Mouse (Mus musculus) midbrain, postnatal 0 days (tissue): ENCODE measurements around the gene Arrdc2. TPM values are rescaled to one million over a fixed set of nuclear protein-coding genes. Genes with fewer than 3 reads are reported as not detected.
A peak's percentile ranks its signal among the peaks of the same experiment; 100 is the strongest.

Experiments used
- ATAC-seq: fragments of 200-750 bp; cut with Nextera tagmentation; 2 replicates; pipeline ENCODE4 v1.8.0; 2017; ENCODE audit warnings: moderate number of reproducible peaks, mild to moderate bottlenecking, moderate TSS enrichment, moderate library complexity; ENCODE audit not compliant: low FRiP score
- DNase-seq: peaks from one replicate; pipeline ENCODE4 v3.0.0-alpha.2; 2015; ENCODE audit warnings: low spot score
- H3K27ac ChIP-seq: fragments of 300-500 bp; sonication (generic); 2 replicates; pipeline ENCODE4 v1.5.1; 2014; ENCODE audit warnings: low read depth, mild to moderate bottlenecking, low read length, mixed read lengths
- H3K27me3 ChIP-seq: fragments of 300-500 bp; sonication (generic); 2 replicates; pipeline ENCODE4 v1.6.1; 2014; ENCODE audit warnings: low read length, control low read depth, mixed read lengths; ENCODE audit not compliant: insufficient read depth
- H3K36me3 ChIP-seq: fragments of 300-500 bp; sonication (generic); 2 replicates; pipeline ENCODE4 v1.6.1; 2014; ENCODE audit warnings: low read length, control low read depth, mixed read lengths; ENCODE audit not compliant: insufficient read depth
- H3K4me1 ChIP-seq: fragments of 300-500 bp; sonication (generic); 2 replicates; pipeline ENCODE4 v1.6.1; 2014; ENCODE audit warnings: mild to moderate bottlenecking, control low read depth, antibody characterized with exemption, low read length, mixed read lengths; ENCODE audit not compliant: insufficient read depth
- H3K4me2 ChIP-seq: fragments of 300-500 bp; sonication (generic); 2 replicates; pipeline ENCODE4 v1.6.1; 2014; ENCODE audit warnings: low read depth, mild to moderate bottlenecking, low read length, mixed read lengths; ENCODE audit not compliant: poor library complexity, severe bottlenecking
- H3K4me3 ChIP-seq: fragments of 300-500 bp; sonication (generic); 2 replicates; pipeline ENCODE4 v1.5.1; 2014; ENCODE audit warnings: low read depth, mild to moderate bottlenecking, low read length, moderate library complexity
- H3K9ac ChIP-seq: fragments of 300-500 bp; sonication (generic); replicated peaks from 2 replicates; pipeline ENCODE4 v1.6.1; 2014; ENCODE audit warnings: mild to moderate bottlenecking, low read length, moderate library complexity, mixed read lengths; ENCODE audit not compliant: poor library complexity, severe bottlenecking
- H3K9me3 ChIP-seq: fragments of 300-500 bp; sonication (generic); 2 replicates; pipeline ENCODE4 v1.6.1; 2016; ENCODE audit warnings: low read length, control low read depth
- CTCF ChIP-seq: IDR thresholded peaks from 2 replicates; pipeline ENCODE4 v1.5.1; 2016; ENCODE audit warnings: antibody characterized with exemption, mild to moderate bottlenecking
- WGBS: fragments of 180-500 bp; shearing (Covaris S2); extraction: QIAGEN DNeasy Blood & Tissue Kit; methylation state at CpG from one replicate; pipeline ENCODE4 v1.1.7; 2014; 5-methylcytosine and 5-hydroxymethylcytosine counted together
- polyA plus RNA-seq: library from polyadenylated mRNA; unstranded; fragments of >200 nt; fragmentation: Nextera tagmentation; extraction: Ambion mirVana; gene quantifications from 2 replicates; pipeline ENCODE4 v1.2.1, GENCODE M21; 2015
- total RNA-seq: library from RNA; depleted of rRNA; stranded (reverse); fragments of >200 nt; gene quantifications from 2 replicates; pipeline ENCODE4 v1.2.3, GENCODE M21; 2014

Arrdc2 gene
- total and polyA plus RNA-seq, 2 experiments from 2014 or later, result 6.0 to 13.6 TPM

DNA sequence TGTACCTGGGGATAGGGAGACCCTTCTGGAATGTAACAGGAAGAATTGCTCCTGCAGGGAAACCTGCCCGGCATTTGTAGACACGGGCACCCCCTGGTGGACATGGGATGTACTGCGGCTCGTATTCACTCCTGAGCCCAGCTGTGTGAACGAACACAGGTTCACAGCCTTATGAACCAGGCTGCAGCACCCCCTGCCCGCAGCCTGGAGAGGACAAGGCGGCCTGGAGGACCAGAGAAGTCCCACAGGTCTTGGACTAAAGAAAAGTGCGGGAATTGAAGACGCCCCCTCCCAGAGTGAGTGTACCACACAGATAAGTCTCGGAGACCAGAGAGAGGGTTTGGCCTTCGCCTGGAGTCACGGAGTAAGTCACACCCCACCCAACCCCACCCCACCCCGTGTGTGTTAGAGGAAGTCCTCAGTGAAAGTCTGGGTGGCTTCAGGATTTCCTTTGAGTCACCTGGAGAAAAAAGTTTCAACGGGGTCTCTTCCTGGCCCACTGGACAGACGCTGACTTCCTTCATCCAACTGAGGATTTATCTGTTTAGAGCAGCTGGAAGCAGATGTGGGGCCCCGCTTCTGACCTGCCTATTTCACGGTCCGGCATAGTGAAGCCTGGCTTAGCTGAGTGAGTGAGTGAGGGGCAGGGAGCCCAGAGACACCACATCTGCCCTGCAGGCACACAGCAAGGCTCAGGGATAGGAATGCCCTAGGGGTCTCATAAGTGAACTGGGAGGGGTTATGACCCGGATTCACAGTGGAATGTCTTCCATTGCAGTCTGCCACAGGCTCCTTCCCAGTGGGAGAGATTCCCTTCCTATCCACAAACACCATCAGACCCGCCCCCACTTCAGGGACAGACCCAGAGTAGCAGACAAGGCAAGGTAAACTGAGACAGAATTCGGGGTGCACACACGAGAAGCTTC is 1.9 kb upstream of the Arrdc2 start:
- no peak overlapping the region for H3K27ac ChIP-seq
- DNase-seq (peak; percentile 82), ATAC-seq (no peak)
- no peaks in the 10 kb centered on the region for H3K4me1 ChIP-seq
- TF ChIP-seq CTCF, result peak; percentile 97
- no peaks in the 10 kb centered on the region for H3K9me3 ChIP-seq
- WGBS, result 36% methylated on average over 22 of the region's 22 CpGs
- no peak overlapping the region for H3K9ac ChIP-seq
- H3K27me3 ChIP-seq, result no peaks in the 10 kb centered on the region
- H3K36me3 ChIP-seq, result no peaks in the 10 kb centered on the region
- H3K4me2 ChIP-seq, result no peak overlapping the region
- H3K4me3 ChIP-seq, result no peak overlapping the region

DNA sequence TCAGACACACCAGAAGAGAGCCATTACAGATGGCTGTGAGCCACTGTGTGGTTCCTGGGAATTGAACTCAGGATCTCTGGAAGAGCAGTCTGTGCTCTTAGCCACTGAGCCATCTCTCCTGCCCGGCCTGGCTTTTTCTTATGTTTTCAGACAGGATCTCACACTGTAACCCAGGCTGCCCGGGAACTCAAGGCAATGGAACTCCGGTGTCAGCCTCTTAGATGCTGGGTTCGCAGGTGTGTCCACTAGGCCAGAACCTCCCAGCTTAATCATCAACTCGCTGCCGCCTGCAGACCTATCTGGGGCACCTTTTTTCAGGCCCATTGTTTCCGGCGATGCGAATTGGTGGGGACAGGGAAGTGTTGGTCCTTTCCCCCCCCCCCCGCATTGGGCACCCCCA is 1.1 kb upstream of the Arrdc2 start:
- no peak overlapping the region for H3K4me3 ChIP-seq
- H3K4me2 ChIP-seq, result no peak overlapping the region
- H3K4me1 ChIP-seq, result no peaks in the 10 kb centered on the region
- ATAC-seq (no peak), DNase-seq (no peak)
- no peak overlapping the region for H3K27ac ChIP-seq
- no peak for TF ChIP-seq CTCF
- no peaks in the 10 kb centered on the region for H3K9me3 ChIP-seq
- H3K36me3 ChIP-seq, result peaks cover 6% of the 10 kb centered on the region; the same call in 1 of the 2 replicates
- H3K9ac ChIP-seq, result no peak overlapping the region
- no peaks in the 10 kb centered on the region for H3K27me3 ChIP-seq
- WGBS, result 60% methylated on average over 10 of the region's 10 CpGs

DNA sequence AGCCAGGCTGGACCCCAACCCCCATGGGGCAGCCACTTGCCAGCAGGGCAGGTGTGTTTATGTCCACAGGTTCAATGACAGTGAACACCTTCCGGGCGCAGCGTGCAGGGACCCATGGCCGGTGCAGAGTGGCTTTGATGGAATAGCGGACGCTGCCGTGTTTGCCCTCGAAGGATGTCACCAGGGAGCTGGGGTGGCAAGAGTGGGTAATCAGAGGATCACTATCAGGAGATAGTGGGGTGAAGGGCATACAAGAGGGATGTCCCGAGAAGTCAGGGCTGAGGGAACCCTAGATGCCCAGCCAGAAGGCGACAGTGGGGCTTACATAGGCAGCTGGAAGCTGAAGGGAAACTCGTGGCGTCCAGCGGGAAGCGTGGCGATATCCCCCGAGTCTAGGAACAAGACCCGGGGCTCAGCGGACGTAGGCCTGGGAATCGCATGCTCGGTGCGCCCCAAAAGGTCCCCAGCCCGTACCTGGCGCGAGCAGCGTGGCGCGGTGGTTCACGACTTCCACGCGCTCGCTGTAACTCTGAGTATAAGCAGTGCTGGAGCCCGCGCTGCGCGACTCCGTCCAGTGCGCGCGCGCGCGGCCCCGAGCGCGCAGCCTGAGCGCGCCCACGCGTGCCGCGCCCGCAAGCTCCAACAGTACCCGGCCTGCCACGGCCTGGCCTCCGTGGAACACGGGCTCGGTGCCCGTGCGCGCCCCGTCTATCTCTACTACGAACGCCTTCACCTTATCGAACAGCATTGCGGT is 689 bp downstream of the Arrdc2 start:
- no peaks in the 10 kb centered on the region for H3K9me3 ChIP-seq
- H3K27me3 ChIP-seq, result no peaks in the 10 kb centered on the region
- H3K4me3 ChIP-seq, result peak overlapping the region; percentile 46
- 3% methylated on average over 66 of the region's 66 CpGs for WGBS
- H3K4me1 ChIP-seq, result no peaks in the 10 kb centered on the region
- H3K27ac ChIP-seq, result peak overlapping the region; percentile 83
- no peak for TF ChIP-seq CTCF
- DNase-seq (peak; percentile 69), ATAC-seq (peak; percentile 67)
- H3K9ac ChIP-seq, result peak overlapping the region; percentile 71
- peak overlapping the region; percentile 51 for H3K4me2 ChIP-seq
- H3K36me3 ChIP-seq, result peaks cover 6% of the 10 kb centered on the region; the same call in 1 of the 2 replicates

DNA sequence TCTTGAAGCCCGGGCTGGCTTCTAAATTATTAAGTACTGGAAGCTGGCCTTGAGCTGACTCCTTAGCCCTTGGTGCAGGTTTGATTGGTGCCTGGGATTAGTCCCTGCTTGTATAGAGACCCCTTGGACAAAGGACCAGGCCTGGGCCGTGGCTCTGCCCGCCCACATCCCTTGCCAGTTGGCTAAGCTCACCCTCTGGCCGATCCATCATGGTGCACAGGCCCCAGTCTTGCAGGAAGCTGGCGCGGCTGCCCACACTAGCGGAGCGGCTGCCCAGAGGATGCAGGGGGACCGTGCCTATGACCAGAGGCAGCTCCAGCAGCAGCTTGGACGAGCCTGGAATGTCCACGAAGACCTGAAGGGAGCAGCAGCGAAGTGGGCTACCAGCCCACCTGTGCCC is 2.9 kb downstream of the Arrdc2 start:
- Histone ChIP-seq H3K4me3 (no peak overlapping the region), H3K4me2 (no peak overlapping the region), H3K9ac (no peak overlapping the region), H3K4me1 (no peaks in the 10 kb centered on the region), H3K27ac (no peak overlapping the region), H3K36me3 (peaks cover 6% of the 10 kb centered on the region; the same call in 1 of the 2 replicates), H3K27me3 (no peaks in the 10 kb centered on the region), H3K9me3 (no peaks in the 10 kb centered on the region)
- DNase-seq (no peak), ATAC-seq (no peak)
- WGBS, result 88% methylated on average over 12 of the region's 12 CpGs
- no peak for TF ChIP-seq CTCF

DNA sequence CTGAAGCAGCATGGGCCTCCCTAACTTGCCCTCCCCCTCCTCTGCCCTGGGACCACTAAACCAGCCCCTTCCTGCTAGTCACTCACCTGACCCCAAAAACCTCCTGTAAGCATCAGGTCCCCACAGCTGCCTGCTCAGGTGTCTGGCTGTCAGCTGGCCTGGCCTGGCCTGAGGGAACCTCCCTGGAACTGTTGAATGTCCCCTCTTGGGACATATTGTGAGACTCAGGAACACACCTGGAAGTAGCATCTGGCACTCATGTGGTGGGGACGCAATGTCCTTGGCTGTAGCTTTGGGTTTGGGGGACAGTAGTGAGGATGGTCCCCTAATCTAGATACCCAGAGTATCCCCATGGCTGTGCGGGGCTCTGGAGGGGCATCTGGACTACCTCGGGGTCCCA is 5.4 kb downstream of the Arrdc2 start:
- ATAC-seq (no peak), DNase-seq (no peak)
- H3K9me3 ChIP-seq, result no peaks in the 10 kb centered on the region
- no peak overlapping the region for H3K4me3 ChIP-seq
- no peak overlapping the region for H3K9ac ChIP-seq
- H3K27me3 ChIP-seq, result no peaks in the 10 kb centered on the region
- H3K4me1 ChIP-seq, result no peaks in the 10 kb centered on the region
- peaks cover 6% of the 10 kb centered on the region; the same call in 1 of the 2 replicates for H3K36me3 ChIP-seq
- H3K27ac ChIP-seq, result no peak overlapping the region
- 96% methylated on average over 3 of the region's 3 CpGs for WGBS
- no peak overlapping the region for H3K4me2 ChIP-seq
- no peak for TF ChIP-seq CTCF

DNA sequence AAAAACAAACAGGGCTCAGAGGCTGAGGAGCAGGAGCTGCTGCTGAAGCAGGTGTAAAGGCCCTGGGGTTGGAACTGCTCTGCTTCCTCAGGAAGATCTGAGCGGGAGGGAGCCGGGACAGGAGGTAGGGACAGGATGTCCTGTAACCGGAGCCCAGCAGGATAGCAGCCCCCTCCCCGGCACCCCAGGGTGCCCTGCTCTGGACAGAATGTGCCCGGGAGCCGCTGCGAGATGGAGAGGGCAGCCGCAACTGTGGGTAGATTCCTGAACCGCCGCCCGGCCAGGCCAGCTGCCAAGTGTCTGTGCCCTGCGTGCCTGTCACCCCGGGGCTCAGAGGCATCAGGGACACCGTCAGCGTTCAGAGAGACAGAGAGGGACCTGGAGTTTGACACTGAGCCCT is 6.0 kb downstream of the Arrdc2 start:
- TF ChIP-seq CTCF, result no peak
- 49% methylated on average over 15 of the region's 15 CpGs for WGBS
- no peaks in the 10 kb centered on the region for H3K27me3 ChIP-seq
- H3K4me3 ChIP-seq, result no peak overlapping the region
- H3K4me2 ChIP-seq, result no peak overlapping the region
- no peak overlapping the region for H3K27ac ChIP-seq
- no peaks in the 10 kb centered on the region for H3K4me1 ChIP-seq
- no peak overlapping the region for H3K9ac ChIP-seq
- H3K36me3 ChIP-seq, result peaks cover 6% of the 10 kb centered on the region; the same call in 1 of the 2 replicates
- DNase-seq (no peak), ATAC-seq (no peak)
- H3K9me3 ChIP-seq, result no peaks in the 10 kb centered on the region
